Mouse (Mus musculus): ENCODE data around the gene Srrm3.

Srrm3 gene

GRCm38 (mm10) chr5:135869661-135870423, 63.2 kb downstream of the Srrm3 start:
- DNase-seq (ENCODE audit: low spot score in 2 of 2) = no peak

DNA sequence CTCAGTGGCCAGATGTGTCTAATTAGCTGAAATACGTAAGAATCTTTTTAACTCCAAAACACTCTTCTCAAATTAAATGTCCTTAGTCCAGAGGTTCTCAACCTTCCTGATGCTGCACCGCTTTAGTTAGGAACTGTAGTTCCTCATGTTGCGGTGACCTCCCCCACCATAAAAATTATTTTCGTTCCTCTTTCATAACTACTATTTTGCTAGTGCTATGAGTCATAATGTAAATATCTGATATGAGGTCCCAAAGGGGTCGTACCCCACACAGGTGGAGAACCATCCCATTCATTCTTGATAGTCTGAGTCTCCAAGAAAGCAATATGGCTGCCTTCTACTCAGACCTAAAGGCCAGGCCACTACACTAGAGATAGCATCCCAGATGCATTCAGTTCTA, 63.8 kb downstream of the Srrm3 start:
- no peak for DNase-seq (ENCODE audit: low spot score in 2 of 2)

- no peak for DNase-seq (ENCODE audit: low spot score in 2 of 2)
Observed at GRCm38 (mm10) chr5:135872996-135873395, 66.3 kb downstream of the Srrm3 start.

GRCm38 (mm10) chr5:135873753-135874152, 67.1 kb downstream of the Srrm3 start:
- no peak for DNase-seq (ENCODE audit: low spot score in 2 of 2)

DNA sequence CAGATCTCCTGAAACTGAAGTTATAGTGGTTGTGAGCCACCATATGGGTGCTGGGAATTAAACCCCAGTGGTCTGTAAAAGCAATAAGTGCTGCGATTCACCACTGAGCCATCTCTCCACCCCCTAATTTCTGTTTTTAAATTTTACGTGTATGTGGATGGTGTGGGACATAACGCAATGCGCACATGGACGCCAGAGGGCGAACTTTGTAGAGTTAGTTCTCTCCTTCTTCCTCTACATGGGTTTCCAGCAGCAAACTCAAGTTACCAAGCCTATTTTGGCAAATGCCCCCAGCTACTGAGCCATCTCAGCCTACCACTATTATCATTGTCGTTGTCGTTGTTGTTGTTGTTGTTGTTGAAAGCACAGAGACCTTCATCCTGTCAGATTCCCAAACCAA, 70.5 kb downstream of the Srrm3 start:
- DNase-seq (ENCODE audit: low spot score in 2 of 2) = peak; percentile 75 to 79

DNA sequence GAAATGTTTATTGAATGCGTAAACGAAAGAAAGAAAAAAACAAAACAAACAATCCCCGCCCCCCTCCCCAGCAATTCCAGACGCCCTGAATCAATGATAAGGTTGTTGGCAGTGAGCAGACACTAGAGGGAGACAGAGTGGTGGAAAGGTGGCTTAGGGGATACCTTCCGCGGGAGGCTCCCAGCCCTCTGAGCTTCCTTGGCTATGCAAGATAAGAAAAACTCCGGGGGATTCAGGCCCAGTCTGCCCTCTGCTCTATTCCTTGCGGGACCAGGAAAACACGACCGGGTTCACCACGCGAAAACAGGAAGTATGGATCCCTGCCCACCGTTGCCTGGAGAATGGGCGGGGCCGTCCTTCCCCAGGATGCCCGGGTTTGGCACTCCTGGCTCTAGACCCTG, 71.1 kb downstream of the Srrm3 start:
- peak; percentile 53 to 68 for DNase-seq (ENCODE audit: low spot score in 2 of 2)

- peak in 1 of 2 experiments; percentile 68 for DNase-seq (ENCODE audit: low spot score in 2 of 2)
Observed at GRCm38 (mm10) chr5:135879449-135880158, 72.9 kb downstream of the Srrm3 start.

DNA sequence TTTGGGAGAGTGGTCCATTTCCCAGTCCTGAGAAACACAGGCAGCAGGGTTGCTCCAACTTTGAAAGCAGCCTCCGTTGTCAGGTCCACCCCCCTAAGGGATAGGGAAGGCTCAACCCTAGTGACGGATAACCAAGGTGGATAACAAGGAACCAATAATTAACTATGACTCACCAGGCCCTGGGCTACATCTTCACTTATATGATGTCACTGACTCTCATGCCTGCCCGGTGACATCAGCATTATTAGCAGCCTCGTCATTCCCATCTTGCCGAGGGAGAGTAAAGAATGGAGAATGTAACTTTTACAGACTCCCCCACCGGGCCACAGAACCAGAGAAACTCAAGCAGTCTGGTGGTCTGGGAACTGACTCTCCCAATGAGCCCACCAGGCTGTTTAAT, 78.0 kb downstream of the Srrm3 start:
- no peak for DNase-seq (ENCODE audit: low spot score in 2 of 2)

- DNase-seq (ENCODE audit: low spot score in 2 of 2) = peak in 1 of 2 experiments; percentile 35
Observed at GRCm38 (mm10) chr5:135887675-135888102, 81.0 kb downstream of the Srrm3 start, which contains the start of gene Hspb1. Gene Hspb1, plus strand, starts transcription at chr5:135887919.

GRCm38 (mm10) chr5:135888405-135889215, 81.9 kb downstream of the Srrm3 start:
- DNase-seq (ENCODE audit: low spot score in 2 of 2) = no peak

DNA sequence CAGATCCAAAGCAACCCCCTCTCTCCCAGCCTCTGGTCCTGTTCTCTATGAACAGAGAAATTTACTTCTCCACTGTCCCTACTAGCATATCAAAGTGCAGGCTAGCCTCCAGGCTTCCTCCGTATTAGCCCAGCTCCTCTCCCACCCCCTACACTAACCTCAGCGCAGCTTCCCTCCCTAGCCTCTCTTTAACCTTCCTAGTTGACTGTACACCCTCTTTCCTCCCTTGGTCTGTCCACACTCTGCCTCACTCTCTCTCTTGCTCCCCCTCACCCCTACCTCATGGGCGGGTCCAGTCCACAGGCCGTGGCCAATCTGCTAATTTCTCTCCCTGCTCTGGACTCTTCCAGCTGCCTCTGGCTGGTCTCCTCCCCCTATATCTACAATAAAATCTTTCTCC, 83.6 kb downstream of the Srrm3 start:
- no peak for DNase-seq (ENCODE audit: low spot score in 2 of 2)

DNA sequence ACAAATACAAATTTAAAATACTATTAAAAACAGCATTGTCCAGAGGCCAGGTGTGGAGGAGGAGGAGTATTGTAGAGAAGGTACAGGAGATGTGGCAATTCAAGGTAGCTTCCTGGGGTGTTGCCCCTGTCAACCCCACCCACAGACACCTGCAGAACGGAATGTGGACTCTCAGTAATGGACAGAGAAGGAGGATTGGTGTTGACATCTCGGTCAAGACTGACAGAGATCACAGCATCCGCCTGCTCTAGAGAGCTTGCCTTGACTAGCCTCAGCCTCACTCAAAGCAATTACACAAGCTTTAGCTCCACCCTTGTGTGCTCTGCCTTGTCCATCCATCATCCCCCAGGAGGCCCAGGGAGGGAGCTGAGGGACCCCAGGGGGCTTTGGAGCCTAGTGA, 84.2 kb downstream of the Srrm3 start:
- no peak for DNase-seq (ENCODE audit: low spot score in 2 of 2)

DNA sequence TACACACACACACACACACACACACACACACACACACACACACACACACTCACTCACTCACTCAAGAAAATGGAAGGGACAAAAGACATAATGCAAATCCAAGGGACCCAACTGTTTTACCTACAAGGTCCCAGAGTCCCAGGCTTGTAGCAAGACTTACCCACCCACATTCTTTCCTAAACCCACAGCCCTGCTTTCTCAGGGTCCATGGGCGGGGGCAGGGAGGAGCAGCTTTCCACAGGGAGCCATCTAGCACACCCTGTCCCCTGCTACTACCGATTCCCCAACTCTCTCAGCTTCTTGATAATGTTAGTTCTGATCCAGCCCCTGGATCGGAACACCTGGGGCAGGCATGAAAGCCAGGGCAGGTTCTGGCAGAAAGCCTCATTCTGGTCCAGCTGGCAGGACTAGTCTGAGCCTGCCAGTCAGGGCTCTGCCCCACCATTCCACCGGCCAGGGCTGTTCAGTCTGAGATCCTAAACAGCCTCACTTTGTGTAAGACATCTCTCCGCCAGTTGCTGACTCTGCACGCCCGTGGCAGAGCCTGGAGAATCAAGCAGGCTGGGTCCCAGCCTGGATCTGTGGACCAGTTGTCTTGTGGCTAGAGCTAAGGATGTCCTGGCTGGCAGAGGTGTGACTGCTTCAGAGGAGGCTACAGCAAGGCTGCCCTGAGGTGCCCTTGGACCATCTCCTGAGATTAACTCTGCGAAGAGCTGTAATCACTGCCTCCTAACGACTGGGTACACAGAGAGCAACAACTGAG, 86.1 kb downstream of the Srrm3 start:
- no peak for DNase-seq (ENCODE audit: low spot score in 2 of 2)

DNA sequence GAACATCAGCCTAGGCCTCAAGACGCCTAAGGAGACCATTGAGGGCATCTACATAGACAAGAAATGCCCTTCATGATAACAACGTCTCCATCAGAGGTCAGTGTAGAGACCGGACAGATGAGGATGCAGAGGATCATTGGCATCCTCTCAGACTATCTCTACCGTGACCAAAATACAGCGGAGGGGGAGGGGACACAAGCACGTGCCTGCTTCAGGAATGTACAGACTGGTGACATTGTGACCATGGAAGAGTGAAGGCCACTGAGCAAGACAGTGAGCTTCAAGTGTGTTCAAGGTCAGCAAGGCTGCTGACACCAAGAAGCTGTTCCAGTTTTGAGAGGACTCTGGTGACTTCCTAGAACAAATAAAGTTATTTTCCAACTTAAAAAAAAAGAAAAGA, 88.3 kb downstream of the Srrm3 start:
- DNase-seq (ENCODE audit: low spot score in 2 of 2) = no peak

DNA sequence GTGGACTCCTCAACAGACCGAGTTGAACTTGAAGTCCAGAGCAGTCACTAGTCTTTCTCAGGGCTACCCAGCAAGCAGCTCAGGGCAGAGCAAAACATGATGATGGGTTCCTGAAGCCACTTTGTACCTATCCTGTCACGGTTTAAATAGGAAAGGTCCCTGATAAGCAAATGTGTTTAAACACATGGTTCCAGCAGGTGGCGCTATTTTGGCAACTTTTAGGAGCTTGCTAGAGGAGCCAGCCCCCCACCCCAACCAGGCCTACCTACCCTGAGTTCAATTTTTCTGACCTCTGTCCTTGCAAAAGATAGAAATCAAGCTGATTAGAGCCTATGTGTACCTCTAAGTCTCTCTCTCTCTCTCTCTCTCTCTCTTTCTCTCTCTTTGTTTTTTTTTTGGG, 91.3 kb downstream of the Srrm3 start:
- no peak for DNase-seq (ENCODE audit: low spot score in 2 of 2)

GRCm38 (mm10) chr5:135898995-135899394, 92.3 kb downstream of the Srrm3 start:
- DNase-seq (ENCODE audit: low spot score in 2 of 2) = no peak

DNA sequence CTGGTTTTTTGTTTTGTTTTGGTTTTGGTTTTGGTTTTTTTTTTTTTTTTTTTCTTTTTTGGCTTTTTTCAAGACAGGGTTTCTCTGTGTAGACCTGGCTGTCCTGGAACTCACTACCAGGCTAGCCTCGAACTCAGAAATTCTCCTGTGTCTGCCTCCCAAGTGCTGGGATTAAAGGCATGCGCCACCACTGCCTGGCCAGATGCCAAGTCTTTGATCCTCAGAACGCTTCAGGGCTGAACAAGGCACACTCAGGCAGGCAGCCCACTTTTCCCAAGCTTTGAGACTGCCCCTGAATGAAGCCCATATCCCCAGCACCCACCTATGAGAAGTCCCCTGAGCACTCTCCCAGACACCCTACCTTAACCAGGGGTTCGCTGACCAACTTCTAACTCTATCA, 93.1 kb downstream of the Srrm3 start:
- DNase-seq (ENCODE audit: low spot score in 2 of 2) = no peak

GRCm38 (mm10) chr5:135900701-135901100, 94.0 kb downstream of the Srrm3 start:
- DNase-seq (ENCODE audit: low spot score in 2 of 2) = no peak

DNA sequence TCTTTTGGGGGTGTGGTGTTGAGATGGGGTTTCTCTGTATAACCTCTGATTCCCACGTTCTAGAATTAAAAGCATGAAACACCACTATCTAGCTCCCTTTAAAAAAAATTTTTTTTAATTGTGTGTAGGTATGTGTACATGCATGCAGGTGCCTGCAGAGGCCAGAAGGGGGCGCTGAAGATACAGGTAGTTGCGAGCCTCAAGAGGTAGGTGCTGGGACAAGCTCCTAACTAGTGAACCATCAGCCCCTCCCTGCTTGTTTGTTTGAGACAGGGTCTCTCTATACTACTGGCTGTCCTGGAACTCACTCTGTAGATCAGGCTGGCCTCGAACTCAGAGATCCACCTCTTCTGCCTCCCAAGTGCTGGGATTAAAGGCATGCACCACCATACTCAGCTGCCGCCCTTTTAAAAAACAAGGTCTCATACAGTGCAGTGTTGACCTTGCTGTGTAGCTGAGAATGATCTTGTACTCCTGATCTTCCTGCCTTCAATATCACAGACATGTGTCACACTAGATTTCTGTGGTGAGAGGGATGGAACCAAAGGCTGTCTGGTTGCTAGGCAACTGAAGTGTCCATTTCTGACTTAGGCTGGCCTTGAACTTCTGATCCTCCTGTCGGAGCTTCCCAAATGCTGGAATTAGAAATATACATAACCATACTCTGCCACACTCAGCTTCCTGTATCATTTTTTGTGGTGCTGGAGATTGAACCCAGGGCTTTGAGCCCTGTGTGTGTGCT, 94.8 kb downstream of the Srrm3 start:
- DNase-seq (ENCODE audit: low spot score in 2 of 2) = no peak

- DNase-seq (ENCODE audit: low spot score in 2 of 2) = no peak
Observed at GRCm38 (mm10) chr5:135903058-135903457, 96.4 kb downstream of the Srrm3 start.

All from right cerebral cortex, postnatal 10 days (tissue).